Mouse (Mus musculus) A20 (cell line): ENCODE data around the gene Pkn3.
"Not testable (repeated sequence)": the region's sequence is repeated elsewhere in the genome, so short reads cannot be mapped to it uniquely, and the experiment has no call there.

ENCODE experiments used
- DNase-seq: peaks from one replicate; pipeline ENCODE4 v3.0.0-alpha.2; 2011; ENCODE audit warnings: low read depth, low spot score

Gene Pkn3

GRCm38 (mm10) chr2:30140021-30140420, 62.5 kb downstream of the Pkn3 start:
- DNase-seq: not testable (repeated sequence)
